Mouse (Mus musculus) neutrophil, adult 5-6 weeks (primary cell): ENCODE data around the gene Mlxipl. TPM values are rescaled to one million over a fixed set of nuclear protein-coding genes. Genes with fewer than 3 reads are reported as not detected.

Source experiments
- ATAC-seq: fragments of 151-379, 151-347 bp; 2 replicates; pipeline ENCODE4 v1.8.0; 2017; ENCODE audit warnings: mild to moderate bottlenecking, moderate TSS enrichment; ENCODE audit not compliant: insufficient number of reproducible peaks, poor library complexity, low FRiP score, severe bottlenecking; ENCODE audit errors: extremely low read depth
- total RNA-seq: library from RNA; stranded (forward); fragments of 200-1000 nt; gene quantifications from 2 replicates; pipeline ENCODE4 v1.2.3, GENCODE M21; 2017

Gene Mlxipl
- total RNA-seq, 1 experiment from 2014 or later, result not detected

DNA sequence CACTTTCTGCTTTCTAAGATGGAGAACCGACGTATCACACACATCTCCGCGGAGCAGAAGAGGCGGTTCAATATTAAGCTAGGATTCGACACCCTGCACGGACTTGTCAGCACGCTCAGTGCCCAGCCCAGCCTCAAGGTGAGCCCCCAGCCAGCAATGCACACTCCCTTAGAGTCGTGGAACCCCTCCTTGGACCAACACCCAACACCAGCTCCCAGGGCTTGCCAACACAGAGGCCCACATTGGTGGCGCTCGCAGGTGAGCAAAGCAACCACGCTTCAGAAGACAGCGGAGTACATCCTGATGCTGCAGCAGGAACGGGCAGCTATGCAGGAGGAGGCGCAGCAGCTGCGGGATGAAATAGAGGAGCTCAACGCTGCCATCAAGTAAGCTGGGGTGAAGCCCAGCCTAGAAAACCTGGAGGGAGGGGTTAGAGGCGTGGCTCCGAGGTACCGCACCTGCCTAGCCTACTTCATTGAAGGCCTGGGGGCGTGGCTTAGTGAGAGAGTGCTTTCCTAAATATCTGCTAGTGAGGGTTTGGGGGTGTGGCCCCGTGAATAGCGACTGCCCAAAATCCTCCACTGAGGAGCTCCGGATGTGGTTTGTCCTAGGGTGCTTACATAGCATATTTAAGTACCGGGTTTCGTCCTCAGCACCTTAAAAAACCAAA lies 44.2 kb downstream of the Mlxipl start:
- ATAC-seq, result peak; percentile 46

DNA sequence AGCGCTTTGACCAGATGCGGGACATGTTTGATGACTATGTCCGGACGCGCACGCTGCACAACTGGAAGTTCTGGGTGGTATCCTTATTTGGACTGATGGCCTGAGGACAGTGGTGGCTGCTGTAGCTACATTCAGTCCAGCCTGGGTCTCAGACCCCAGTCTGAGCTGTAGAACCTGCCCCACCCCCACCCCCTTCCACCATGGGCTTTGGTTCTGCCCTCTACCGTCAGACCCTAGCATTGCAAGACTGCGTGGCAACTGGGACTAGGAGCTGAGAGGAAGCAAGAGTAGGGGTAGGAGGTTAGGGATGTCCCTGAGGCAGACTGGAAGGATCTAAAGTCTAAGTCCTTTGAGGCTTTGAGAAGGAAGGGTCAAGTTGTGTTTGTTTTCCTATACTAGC lies 44.8 kb downstream of the Mlxipl start:
- ATAC-seq, result peak; percentile 30; the same call in 1 of the 2 replicates

DNA sequence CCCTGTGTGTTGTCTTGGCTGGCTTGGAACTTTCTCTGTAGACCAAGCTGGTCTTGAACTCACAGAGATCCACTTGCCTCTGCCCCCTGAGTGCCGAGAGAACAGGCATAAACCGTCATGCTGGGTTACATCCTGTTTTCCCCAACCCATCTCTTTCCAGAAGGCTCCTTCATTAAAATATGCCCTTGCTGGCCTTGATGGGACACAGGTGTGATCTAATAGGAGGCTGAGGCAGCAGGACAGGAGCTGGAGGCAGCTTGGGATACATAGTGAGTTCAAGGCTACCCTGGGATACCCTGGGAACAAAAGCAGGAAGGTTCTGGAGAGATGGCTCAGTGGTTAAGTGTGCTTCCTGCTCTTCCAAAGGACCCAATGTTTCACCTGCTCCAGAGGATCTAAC lies 50.2 kb downstream of the Mlxipl start:
- ATAC-seq, result no peak

DNA sequence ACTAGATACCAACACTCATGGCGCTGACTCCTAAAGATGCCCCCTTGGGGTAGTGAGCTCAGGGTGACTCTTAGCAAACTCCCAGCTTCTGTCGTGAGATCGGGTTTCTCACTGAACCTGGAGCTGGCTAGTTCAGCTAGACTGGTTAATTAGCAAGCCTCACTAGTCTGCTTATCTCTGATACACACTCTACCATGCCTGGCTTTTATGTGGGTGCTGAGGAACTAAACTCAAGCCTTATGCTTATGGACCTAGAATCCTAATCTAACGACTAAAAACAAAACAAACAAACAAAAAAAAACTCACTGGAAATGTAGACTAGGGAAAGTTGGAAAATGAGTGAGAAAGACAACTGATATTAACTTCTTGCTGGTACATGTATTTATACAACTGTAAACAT lies 54.8 kb downstream of the Mlxipl start:
- no peak for ATAC-seq

DNA sequence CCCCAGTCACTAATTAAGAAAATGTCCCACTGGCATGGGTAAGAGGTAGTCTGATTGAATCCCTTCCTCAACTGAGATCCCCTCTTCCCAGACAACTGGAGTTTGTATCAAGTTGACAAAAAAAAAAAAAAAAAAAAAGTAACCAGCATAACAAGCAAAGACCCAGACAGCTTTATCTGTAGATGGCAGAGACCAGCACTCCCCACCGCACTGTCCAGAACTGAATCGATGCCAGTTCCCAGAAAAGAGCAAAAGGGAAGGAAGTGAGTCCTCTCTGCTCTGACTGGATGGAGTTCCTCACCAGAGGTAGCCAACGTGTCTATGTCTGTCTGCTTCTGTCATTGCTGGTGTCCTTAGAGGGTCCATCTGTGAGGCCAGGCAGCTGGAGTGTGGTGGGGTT lies 55.8 kb downstream of the Mlxipl start:
- no peak for ATAC-seq

DNA sequence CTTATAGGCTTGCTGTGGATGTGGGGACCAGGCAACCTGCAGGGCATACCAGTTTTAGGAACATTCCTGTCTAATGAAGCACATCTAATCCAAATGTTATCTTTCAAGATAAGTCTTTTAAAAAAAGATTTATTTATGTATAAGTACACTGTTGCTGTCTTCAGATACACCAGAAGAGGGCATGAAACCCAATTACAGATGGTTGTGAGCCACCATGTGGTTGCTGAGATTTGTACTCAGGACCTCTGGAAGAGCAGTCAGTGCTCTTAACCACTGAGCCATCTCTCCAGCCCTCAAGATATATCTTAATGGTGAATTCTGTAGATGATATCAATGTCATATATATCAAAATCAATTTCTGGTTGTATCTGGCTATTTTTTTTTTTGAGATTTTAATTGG lies 56.3 kb downstream of the Mlxipl start:
- ATAC-seq, result no peak

DNA sequence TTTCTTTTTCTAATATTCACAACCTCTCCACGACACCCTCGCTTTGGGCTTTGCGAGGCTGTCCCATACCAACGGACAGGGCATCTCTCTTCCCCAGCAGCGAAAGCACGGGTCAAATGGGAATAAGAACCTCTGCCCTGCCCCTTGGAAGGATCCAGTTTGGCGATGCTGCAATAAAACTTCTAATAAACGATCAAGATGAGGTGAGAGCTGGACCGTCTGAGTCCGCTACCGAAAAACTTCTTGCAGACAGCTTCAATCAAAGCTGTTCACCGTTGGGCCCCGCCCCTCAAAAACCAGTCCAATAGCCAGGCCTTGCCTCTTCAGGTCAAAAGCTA lies 59.0 kb downstream of the Mlxipl start:
- no peak for ATAC-seq

DNA sequence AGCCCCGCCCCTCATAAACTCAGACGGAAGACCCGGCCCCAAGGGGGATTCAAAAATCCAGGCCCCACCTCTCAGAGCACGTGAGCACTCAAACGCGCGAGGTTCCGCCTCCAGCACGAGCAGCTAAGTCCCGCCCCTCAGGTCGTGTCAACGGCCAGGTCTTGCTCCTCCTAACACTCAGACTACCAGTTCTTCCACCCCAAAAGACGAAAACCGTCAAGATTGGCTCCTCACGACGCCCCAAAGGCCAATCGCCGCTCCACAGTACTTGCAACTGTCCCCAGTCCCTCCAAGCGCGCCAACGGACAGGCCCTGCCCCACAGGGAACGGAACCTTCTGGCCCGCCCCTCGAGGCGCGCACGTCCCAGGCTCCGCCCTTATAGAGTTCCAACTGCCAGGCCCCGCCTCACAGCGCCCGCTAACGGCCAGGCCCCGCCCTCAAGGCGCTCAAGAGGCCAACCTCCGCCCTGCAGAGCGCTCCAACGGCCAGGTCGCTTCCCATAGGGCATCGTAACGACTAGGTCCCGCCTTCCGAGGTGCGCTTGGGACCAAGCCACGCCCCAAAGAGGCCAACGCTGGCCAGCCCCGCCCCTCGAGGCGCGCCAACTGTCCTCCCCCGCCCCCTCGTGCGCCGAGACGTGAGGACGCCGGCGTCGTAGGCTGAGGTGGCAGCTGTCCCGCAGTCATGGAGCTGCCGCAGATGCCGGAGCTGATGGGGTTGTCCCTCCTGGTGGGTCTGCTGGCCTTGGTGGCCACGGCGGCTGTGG lies 59.5 kb downstream of the Mlxipl start, which contains the start of gene Tbl2:
TSS of gene Tbl2 (plus strand) at position 605 of the 767 bp plus-strand sequence.
- peak; percentile 89 for ATAC-seq

DNA sequence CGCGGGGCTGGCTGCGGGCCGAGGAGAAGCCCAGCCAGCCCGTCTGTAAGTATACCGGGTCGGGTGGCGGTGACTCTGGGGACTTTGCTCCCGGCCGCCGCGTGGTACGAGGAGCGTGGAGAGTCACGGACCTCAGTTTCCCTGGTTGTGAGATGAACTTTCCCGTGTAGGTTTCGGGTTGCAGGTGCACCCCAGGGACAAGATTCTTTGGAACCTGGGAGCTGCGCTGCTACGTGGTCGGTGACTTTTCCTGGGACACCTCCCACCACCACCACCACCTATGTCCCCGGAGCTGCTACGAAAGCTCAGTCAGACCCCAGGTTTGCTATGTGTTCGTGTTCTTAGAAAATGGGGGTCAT lies 60.1 kb downstream of the Mlxipl start:
- ATAC-seq, result no peak

DNA sequence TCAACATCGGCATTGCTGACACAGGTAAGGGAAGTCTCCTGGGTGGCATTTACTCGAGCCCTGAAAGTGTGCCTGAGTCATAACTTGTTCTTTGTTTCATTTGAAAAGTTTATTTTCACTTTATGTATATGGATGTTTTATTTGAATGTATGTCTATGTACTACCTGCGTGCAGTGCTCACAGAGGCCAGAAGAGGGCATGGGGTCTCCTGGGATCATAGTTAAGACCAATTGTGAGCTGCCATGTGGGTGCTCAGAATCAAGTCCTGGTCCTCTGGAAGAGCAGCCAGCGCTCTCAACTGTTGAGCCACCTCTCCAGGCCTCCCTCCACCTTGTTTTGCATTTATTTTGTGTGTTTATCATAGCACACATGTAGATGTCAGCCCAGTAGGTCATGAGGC lies 66.8 kb downstream of the Mlxipl start:
- no peak for ATAC-seq

DNA sequence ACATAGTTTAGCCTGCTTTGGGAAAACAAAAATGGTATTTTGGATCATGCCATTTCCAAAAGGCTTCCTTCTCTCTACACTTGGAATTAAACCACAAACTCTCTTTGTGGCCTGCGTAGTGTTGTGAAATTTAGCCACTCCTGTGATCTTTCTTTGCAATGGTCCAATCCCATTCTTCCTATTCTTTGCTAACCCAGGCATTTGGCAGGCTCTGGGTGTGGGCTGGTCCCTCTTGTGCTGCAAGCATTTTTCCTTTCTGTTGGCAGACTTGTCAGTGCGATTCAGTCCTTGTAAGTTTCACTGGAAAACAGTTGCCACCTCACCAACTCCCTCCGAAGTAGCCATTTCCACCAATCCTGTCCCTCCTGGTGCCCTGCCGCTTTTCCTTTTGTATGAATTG lies 71.5 kb downstream of the Mlxipl start:
- no peak for ATAC-seq

DNA sequence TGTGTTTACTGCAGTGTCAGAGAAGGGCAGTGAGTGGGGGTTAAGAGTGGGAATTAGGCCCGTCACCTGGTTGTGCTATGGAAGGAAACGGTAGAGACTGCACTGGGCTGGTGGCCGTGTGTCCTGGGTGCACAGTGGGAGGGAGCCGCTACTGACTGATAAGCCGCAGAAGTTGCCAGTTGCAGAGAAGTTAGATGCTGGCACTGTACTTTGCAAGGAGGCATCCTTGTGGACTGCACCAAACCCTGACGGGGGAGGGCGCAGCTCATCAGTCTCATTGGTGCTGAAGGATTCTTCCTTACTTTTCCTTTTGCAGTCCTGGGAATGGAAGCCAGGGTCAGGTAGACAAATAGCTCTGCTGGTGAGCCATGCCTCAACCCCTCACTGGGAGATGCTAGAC lies 72.0 kb downstream of the Mlxipl start:
- no peak for ATAC-seq

DNA sequence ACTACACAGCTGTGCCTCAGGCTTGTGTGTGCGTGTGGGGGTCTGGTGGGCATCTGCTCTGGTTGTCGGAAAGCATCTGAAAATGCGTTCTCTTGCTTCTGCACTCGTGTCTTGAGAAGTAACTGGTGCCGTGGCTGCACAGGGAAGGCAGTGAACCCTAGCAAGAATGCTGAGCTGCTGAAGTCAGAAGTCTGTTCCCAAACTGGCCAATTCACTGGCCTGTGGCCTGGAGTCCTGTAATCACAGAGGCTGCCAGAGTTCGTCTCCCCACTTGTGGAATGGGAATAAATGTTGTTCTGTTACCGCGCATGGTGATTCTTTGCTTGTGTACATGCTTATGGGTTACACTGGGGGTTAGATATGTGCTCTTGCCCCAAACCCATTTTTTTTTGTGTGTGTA lies 72.7 kb downstream of the Mlxipl start:
- no peak for ATAC-seq

DNA sequence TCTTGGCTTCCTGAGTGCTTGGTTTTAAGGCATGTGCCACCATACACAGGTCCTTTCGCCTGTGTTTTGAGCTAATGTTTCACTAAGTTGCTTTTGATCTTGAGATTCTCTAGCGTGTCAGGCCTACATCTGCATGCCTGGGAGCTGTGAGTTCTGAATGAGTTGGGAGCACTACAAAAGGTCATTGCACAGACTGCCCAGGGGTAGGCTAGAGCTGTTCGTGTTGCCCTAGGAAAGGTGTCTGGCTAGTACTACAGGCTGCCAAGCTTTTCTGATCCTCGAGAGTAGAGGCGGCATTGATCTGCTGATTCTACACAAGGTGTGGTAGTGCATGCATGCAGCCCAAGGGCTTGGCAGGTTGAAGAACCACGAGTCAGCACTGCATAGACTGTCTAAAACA lies 73.1 kb downstream of the Mlxipl start:
- ATAC-seq, result no peak

DNA sequence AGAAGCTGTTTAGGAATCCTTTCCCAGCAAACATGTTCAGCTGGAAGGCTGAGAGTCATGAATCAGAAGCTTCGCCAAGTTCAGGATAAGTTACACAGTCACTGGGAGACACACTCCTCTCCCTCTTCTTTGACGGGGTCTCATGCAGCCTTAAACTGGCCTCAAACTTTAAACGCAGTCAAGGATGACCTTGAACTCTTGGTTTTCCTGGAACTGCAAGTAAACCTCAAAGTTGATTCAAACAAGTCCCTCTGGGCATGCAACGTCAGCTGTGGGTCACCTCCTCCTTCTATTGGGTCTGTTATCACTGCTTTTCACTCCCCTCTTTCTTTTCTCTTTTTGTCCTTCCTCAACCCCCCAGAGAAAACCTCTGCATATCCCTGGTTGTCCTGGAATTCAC lies 77.2 kb downstream of the Mlxipl start:
- no peak for ATAC-seq

DNA sequence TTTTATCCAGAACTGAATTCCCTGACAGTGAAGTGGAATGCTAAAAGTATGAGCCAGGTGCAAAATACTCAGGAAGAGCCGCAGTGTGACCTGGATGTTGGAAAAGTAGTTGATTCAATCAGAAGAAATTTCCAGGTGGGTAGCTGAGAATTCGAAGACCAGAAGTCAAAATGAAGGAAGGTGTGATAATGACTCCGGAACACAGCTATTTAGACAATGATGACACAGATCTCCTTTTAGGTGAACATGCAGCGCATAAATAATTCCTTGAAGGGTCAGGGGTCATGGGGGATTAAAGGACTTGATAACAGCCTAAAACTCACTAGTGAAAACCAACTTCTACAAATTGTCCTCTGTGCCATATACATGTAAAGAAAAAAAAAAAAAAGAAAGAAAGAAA lies 77.8 kb downstream of the Mlxipl start:
- ATAC-seq, result no peak

DNA sequence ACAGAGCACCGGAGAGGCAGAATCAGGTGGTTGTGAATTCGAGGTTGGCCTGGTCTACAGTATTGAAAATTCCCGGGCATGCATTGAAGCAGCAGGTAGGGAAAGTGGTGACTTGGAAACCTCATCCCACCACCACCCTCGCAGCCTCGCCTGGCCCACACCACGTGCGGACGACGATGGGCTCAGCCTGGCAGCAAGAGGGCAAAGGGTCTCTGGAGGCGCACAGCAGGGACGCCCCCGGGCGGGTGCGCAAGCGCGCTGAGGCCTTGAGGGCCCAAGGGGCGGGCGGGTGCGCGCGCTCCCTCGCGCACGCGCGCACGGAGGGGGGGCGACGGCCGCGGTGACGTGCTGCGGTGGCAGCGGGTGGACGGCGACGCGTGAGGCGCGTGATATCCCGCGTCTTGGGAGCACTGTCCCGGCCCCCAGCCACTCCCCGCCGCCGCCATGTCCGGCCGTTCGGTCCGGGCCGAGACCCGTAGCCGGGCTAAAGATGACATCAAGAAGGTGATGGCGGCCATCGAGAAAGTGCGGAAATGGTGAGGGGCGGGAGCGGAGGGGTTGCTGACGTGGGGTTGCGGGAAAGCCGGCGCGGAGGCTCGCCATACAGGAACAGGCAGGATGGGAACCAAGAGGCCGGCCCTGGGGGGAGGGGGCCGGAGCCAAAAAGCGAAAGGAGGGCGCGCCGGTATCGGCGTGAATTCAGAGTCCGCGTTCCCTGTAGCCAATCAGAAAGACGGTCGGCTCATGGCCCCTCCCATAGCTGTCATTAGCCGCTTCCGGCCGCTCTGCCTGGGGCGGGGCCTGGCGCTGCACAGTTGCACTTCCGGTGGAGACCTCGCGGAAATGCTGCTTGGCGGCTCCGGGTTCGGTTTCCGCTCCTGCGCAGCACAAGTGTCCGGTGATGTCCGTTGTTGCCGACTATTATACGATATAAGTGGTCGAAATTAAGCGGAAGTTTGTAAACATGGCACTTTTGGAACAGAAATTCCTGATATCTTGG lies 78.7 kb downstream of the Mlxipl start, which contains the start of gene Bcl7b:
TSS of gene Bcl7b (plus strand) at position 221 of the 1,000 bp plus-strand sequence.
- ATAC-seq, result peak; percentile 96

DNA sequence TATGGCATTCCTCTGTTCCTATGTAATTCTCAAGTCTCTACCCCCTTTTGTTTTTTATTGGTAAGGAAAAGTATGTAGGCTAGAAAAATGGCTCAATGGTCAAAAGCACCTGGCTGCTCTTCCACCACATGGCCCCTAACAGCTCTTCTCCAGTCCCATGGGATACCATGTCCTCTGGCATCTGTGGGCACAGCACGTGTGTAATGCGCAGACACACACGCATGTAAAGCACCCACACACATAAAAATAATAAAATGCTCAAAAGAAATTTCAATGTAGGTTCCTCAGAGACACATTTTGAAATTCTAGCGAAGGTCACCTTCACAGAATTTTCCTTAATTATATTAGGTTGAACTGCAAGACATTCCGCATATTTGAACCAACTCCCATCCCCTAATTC lies 79.8 kb downstream of the Mlxipl start:
- ATAC-seq, result no peak

DNA sequence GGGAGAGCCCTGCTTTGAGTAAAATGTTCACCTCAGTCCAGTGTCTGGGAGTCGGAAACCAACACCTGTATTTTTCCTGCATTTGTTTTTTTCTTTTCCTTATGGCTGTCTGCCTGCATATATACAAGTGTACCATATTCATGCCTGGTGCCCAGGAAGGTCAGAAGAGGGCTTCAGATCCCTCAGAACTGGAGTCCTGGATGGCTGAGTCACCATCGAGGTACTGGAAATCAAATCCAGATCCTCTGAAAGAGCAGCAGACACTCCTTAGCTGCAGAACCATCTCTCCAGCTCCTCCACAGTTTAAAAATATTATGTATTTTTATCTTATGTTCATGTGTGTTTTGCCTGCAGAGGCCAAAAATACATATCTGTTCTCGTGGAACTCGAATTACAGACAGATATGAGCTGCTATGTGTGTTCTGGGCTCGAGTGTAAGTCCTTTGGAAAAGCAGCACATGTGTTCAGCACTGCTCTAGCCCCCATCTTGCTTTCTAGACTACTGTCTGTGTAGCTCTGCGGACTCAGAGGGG lies 82.1 kb downstream of the Mlxipl start:
- no peak for ATAC-seq
